Mouse (Mus musculus) heart, embryonic 11.5 days (tissue): Measurements from ENCODE around the gene Ubap2. TPM values are rescaled to one million over a fixed set of nuclear protein-coding genes. Genes with fewer than 3 reads are reported as not detected.

Experiments used
- ATAC-seq: fragments of 200-750 bp; cut with Nextera tagmentation; replicated peaks from 2 replicates; pipeline ENCODE4 v1.8.0; 2017; ENCODE audit warnings: moderate library complexity; ENCODE audit not compliant: insufficient number of reproducible peaks, low FRiP score, low TSS enrichment
- H3K27ac ChIP-seq: fragments of 300-500 bp; sonication (generic); 2 replicates; pipeline ENCODE4 v1.5.1; 2014; ENCODE audit warnings: mild to moderate bottlenecking, low read depth, low read length
- H3K27me3 ChIP-seq: fragments of 300-500 bp; sonication (generic); 2 replicates; pipeline ENCODE4 v1.6.1; 2014; ENCODE audit warnings: mild to moderate bottlenecking, low read length, mixed read lengths; ENCODE audit not compliant: control insufficient read depth, insufficient read depth
- H3K36me3 ChIP-seq: fragments of 300-500 bp; sonication (generic); 2 replicates; pipeline ENCODE4 v1.6.1; 2014; ENCODE audit warnings: mild to moderate bottlenecking, low read length, moderate library complexity, mixed read lengths; ENCODE audit not compliant: control insufficient read depth, insufficient read depth
- H3K4me1 ChIP-seq: fragments of 300-500 bp; sonication (generic); 2 replicates; pipeline ENCODE4 v1.6.1; 2014; ENCODE audit warnings: low read length; ENCODE audit not compliant: control insufficient read depth, insufficient read depth
- H3K4me2 ChIP-seq: fragments of 300-500 bp; sonication (generic); 2 replicates; pipeline ENCODE4 v1.6.1; 2014; ENCODE audit warnings: mild to moderate bottlenecking, moderate library complexity
- H3K4me3 ChIP-seq: fragments of 300-500 bp; sonication (generic); 2 replicates; pipeline ENCODE4 v1.5.1; 2014; ENCODE audit warnings: low read depth, low read length
- H3K9ac ChIP-seq: fragments of 300-500 bp; sonication (generic); 2 replicates; pipeline ENCODE4 v1.6.1; 2014; ENCODE audit warnings: mild to moderate bottlenecking, low read depth, low read length, moderate library complexity
- H3K9me3 ChIP-seq: fragments of 300-500 bp; sonication (generic); replicated peaks from 2 replicates; pipeline ENCODE4 v1.6.1; 2016; ENCODE audit warnings: low read length; ENCODE audit not compliant: control insufficient read depth
- WGBS: fragments of 180-500 bp; shearing (Covaris S2); extraction: QIAGEN DNeasy Blood & Tissue Kit; methylation state at CpG from one replicate; pipeline ENCODE4 v1.1.7; 2014; ENCODE audit not compliant: insufficient replicate concordance; 5-methylcytosine and 5-hydroxymethylcytosine counted together
- polyA plus RNA-seq: library from polyadenylated mRNA; unstranded; fragments of >200 nt; fragmentation: Nextera tagmentation; extraction: Ambion mirVana; gene quantifications from 2 replicates; pipeline ENCODE4 v1.2.1, GENCODE M21; 2014

Gene Ubap2
- polyA plus RNA-seq, 1 experiment from 2014 or later = 51.4 TPM

DNA sequence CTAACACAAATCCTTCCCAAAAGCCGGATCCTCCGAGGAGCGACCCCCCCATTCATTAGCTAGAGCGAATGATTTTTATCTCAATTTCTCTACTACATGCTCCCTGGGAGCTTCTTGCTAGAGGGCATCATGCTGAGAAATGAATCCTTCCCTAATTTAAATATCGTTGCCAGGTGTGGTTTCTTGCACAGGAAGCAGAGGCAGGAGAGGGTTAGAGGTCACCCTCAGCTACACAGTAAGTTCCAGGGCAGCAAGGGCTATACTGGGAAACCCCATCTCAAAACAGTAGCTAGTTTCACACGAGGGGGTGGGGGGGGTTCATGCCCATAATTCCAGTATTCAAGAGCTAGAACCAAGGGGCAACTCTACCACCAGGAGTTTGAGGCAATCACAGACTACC, 32.5 kb upstream of the Ubap2 start:
- H3K36me3 ChIP-seq = peaks cover 21% of the 10 kb centered on the region
- ATAC-seq = no peak
- no peaks in the 10 kb centered on the region for H3K9me3 ChIP-seq
- no peaks in the 10 kb centered on the region for H3K27me3 ChIP-seq
- H3K4me3 ChIP-seq = no peak overlapping the region
- no peaks in the 10 kb centered on the region for H3K4me1 ChIP-seq
- H3K4me2 ChIP-seq = no peak overlapping the region
- H3K27ac ChIP-seq = no peak overlapping the region
- no peak overlapping the region for H3K9ac ChIP-seq
- WGBS = 84% methylated on average over 6 of the region's 6 CpGs

DNA sequence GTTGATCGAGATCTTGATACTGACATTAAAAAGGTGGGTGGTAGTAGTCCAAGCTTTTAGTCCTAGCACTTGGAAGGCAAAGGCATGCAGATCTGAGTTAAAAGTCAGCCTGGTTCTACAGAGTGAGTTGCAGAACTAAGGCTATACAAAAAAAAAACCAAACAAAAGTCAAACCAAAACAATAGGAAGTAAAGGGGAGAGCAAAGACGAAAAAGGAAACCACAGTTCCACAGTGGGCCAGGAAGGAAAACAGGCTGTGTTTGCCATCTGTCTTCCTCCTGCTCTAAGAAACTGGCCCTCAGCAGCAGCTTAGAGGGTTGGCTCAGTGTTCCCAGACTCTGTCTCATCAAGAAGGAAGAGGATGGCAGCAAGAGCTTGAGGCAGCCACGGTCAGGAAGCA, 29.4 kb upstream of the Ubap2 start:
- no peaks in the 10 kb centered on the region for H3K9me3 ChIP-seq
- H3K4me1 ChIP-seq = no peaks in the 10 kb centered on the region
- H3K4me3 ChIP-seq = no peak overlapping the region
- no peak overlapping the region for H3K4me2 ChIP-seq
- no peak overlapping the region for H3K9ac ChIP-seq
- whole genome bisulfite sequencing = 63% methylated on average over 3 of the region's 3 CpGs
- H3K27ac ChIP-seq = no peak overlapping the region
- no peaks in the 10 kb centered on the region for H3K27me3 ChIP-seq
- peaks cover 32% of the 10 kb centered on the region for H3K36me3 ChIP-seq
- ATAC-seq = no peak

DNA sequence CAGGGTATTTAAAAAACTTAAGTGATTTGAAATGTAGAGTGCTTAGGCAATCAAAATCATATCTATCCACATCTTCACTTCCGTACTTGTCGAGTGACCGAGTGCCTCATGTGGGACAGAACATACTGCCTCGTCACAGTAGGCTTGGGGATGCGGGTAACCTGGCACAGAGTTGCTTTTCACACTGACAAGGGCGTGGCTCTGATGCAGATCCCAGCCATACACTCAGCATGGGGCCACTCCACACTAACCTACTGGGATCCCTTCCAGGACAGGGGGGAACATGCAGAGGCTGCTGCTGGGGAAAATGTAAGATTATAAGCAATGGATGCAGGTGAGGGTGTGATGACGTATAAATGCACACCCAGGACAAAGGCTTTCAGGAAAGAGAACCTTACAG, 28.7 kb upstream of the Ubap2 start:
- peaks cover 35% of the 10 kb centered on the region for H3K36me3 ChIP-seq
- H3K27ac ChIP-seq = no peak overlapping the region
- WGBS = 88% methylated on average over 7 of the region's 7 CpGs
- no peak for ATAC-seq
- H3K4me3 ChIP-seq = no peak overlapping the region
- H3K4me1 ChIP-seq = no peaks in the 10 kb centered on the region
- no peak overlapping the region for H3K4me2 ChIP-seq
- no peaks in the 10 kb centered on the region for H3K27me3 ChIP-seq
- H3K9ac ChIP-seq = no peak overlapping the region
- H3K9me3 ChIP-seq = no peaks in the 10 kb centered on the region

DNA sequence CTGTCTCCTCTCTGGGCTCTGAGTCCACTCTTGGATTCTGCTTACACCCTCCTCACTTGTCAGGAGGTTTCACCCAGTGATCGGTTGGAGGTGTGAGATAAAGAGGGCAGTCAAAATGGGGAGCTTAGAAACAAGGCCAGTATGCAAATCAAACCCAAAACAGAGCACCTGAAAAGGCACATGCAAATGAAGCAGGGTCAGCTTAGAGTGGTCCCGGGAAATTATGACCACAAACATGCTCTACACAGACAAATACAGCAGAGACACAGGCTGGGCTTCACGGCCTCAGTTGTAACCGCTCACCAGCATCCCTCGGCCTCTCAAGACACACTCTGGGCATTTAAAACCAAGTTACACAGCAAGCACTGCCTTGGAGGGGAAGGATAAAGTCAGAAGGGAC, 24.0 kb upstream of the Ubap2 start:
- H3K4me2 ChIP-seq = no peak overlapping the region
- H3K27ac ChIP-seq = no peak overlapping the region
- ATAC-seq = no peak
- peaks cover 53% of the 10 kb centered on the region for H3K36me3 ChIP-seq
- H3K9ac ChIP-seq = no peak overlapping the region
- H3K4me1 ChIP-seq = no peaks in the 10 kb centered on the region
- WGBS = 96% methylated on average over 5 of the region's 5 CpGs
- H3K9me3 ChIP-seq = no peaks in the 10 kb centered on the region
- no peak overlapping the region for H3K4me3 ChIP-seq
- H3K27me3 ChIP-seq = no peaks in the 10 kb centered on the region

DNA sequence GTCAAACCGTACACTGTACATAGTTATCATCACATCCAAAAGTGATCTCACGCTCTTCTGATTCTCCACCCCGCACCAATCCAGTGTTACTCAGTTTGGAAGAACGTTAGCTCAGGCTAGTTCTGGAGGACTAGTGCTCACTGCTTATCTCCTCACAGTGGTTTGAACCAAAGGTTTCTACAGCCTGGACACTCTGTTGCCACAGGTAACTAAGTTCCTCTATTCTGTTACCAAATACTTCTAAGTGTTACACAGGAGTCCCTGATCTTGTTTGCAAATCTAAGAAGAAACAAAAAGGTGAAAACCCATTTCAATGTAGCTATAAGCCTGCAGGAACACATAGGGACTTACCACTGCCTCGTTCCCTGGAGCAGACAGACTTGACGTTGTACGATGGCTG, 21.0 kb upstream of the Ubap2 start:
- ATAC-seq = no peak
- H3K36me3 ChIP-seq = peaks cover 58% of the 10 kb centered on the region
- 94% methylated on average over 7 of the region's 7 CpGs for WGBS

DNA sequence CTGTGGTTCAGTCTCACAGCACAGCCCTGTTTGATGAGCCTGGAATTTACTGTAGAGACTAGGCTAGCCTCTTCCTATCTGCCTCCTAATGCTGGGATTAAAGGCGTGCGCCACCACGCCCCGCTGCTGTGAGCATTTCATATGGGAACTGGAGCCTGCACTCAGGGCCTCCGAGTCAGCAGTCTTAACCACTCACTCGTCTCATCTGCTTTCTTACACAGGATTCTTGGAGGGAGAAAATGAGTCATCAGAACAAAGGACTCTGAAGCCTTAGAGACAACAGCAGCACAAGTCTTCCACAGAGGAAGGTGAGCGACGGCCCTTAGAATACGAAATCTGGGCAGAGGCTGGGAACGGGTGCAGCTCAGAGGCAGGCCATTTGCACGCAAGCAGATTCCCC, 20.6 kb upstream of the Ubap2 start:
- H3K4me1 ChIP-seq = no peaks in the 10 kb centered on the region
- no peaks in the 10 kb centered on the region for H3K9me3 ChIP-seq
- H3K36me3 ChIP-seq = peaks cover 58% of the 10 kb centered on the region
- H3K4me2 ChIP-seq = no peak overlapping the region
- no peak overlapping the region for H3K9ac ChIP-seq
- ATAC-seq = no peak
- 89% methylated on average over 11 of the region's 11 CpGs for WGBS
- H3K4me3 ChIP-seq = no peak overlapping the region
- no peak overlapping the region for H3K27ac ChIP-seq
- H3K27me3 ChIP-seq = no peaks in the 10 kb centered on the region

More for the DNA sequence above, 21.0 kb upstream of the Ubap2 start:
- H3K9me3 ChIP-seq = no peaks in the 10 kb centered on the region
- H3K27ac ChIP-seq = no peak overlapping the region
- no peak overlapping the region for H3K4me3 ChIP-seq
- no peak overlapping the region for H3K4me2 ChIP-seq
- H3K27me3 ChIP-seq = no peaks in the 10 kb centered on the region
- H3K9ac ChIP-seq = no peak overlapping the region
- H3K4me1 ChIP-seq = no peaks in the 10 kb centered on the region

DNA sequence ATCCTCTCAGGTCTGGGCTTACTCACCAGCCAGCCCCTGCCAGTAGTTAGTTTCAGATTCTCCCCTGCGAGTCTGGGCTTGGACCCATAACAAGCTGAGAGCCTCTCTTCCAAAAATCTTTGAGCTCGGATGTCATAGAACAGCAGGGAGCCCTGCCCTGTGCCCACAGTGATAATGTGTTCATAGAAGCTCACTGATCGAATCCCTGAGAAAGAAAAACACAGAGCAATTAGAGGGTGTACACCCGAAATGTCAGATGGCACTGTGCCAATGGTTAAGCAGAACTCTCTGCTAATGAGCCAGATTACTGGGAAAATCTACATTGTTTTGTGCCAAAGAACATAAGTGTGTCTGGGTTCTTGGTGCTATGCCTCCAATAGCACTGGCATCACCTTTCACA, 19.0 kb upstream of the Ubap2 start:
- H3K4me3 ChIP-seq = no peak overlapping the region
- ATAC-seq = no peak
- no peaks in the 10 kb centered on the region for H3K4me1 ChIP-seq
- H3K9me3 ChIP-seq = no peaks in the 10 kb centered on the region
- peaks cover 44% of the 10 kb centered on the region for H3K36me3 ChIP-seq
- 85% methylated on average over 4 of the region's 4 CpGs for WGBS
- no peak overlapping the region for H3K9ac ChIP-seq
- no peak overlapping the region for H3K4me2 ChIP-seq
- no peak overlapping the region for H3K27ac ChIP-seq
- H3K27me3 ChIP-seq = no peaks in the 10 kb centered on the region

DNA sequence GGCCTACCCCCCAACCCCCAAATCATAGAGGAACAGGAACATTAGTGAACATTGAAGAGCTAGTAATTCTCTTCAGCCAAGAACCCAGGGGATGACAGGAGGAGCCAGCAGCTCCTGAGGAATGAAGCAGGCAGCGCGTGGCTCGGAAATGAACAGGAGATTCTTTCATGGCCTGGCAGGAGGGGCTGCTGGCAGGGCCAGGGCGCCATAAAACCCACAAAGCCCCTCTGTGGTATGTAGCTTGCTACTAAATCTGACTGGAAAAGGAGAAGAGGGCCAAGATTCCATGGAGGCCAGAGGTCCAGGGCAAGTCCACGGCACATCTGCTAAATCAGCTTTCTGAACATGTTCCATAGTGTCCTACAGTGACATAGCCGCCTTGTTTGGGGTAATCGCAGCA, 14.9 kb upstream of the Ubap2 start:
- no peaks in the 10 kb centered on the region for H3K4me1 ChIP-seq
- H3K4me3 ChIP-seq = no peak overlapping the region
- peaks cover 25% of the 10 kb centered on the region for H3K36me3 ChIP-seq
- ATAC-seq = no peak
- H3K27ac ChIP-seq = no peak overlapping the region
- H3K27me3 ChIP-seq = no peaks in the 10 kb centered on the region
- H3K9me3 ChIP-seq = no peaks in the 10 kb centered on the region
- no peak overlapping the region for H3K9ac ChIP-seq
- H3K4me2 ChIP-seq = no peak overlapping the region
- WGBS = 83% methylated on average over 7 of the region's 7 CpGs

DNA sequence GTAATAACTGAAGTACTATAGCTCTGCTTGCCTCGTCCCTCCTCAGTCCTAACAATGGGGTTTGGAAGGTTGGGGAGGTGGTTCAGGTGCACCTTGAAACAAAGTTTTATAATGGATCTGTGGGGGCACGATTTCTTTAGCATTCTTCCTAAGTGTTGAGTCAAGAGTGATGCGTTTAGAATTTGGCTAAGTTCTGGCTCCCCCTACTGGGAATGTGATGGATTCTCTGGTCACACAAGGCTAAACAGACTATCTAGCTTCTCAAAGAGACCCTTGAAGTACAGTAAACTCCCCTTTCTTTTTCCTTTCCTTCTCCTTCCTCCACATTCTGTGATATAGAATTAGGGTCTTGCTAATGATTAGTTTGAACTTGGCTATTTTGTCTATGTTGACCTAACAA, 11.5 kb upstream of the Ubap2 start:
- Histone ChIP-seq H3K9me3 (no peaks in the 10 kb centered on the region), H3K4me1 (no peaks in the 10 kb centered on the region), H3K27ac (no peak overlapping the region), H3K4me3 (no peak overlapping the region), H3K4me2 (no peak overlapping the region), H3K27me3 (no peaks in the 10 kb centered on the region), H3K36me3 (0 out of 2 replicates have a peak, but pooled peaks cover 3% of the 10 kb centered on the region), H3K9ac (no peak overlapping the region)
- no peak for ATAC-seq
- 17% methylated on average over 3 of the region's 3 CpGs for WGBS
